Mouse (Mus musculus) lung, postnatal 0 days (tissue): ENCODE data around the gene Mllt10. TPM values are rescaled to one million over a fixed set of nuclear protein-coding genes. Genes with fewer than 3 reads are reported as not detected.

Experiments used
- ATAC-seq: fragments of 200-750 bp; cut with Nextera tagmentation; 2 replicates; pipeline ENCODE4 v1.8.0; 2017; ENCODE audit warnings: moderate library complexity
- DNase-seq: peaks from one replicate; pipeline ENCODE4 v3.0.0-alpha.2; 2016; ENCODE audit warnings: low spot score
- H3K27ac ChIP-seq: fragments of 300-500 bp; sonication (generic); 2 replicates; pipeline ENCODE4 v1.5.1; 2014; ENCODE audit warnings: antibody characterized with exemption, mild to moderate bottlenecking, low read length, mixed read lengths
- H3K27me3 ChIP-seq: fragments of 300-500 bp; sonication (generic); replicated peaks from 2 replicates; pipeline ENCODE4 v1.6.1; 2014; ENCODE audit warnings: low read length, mixed read lengths; ENCODE audit not compliant: insufficient read depth
- H3K36me3 ChIP-seq: fragments of 300-500 bp; sonication (generic); 2 replicates; pipeline ENCODE4 v1.6.1; 2014; ENCODE audit warnings: low read length, mixed read lengths; ENCODE audit not compliant: insufficient read depth
- H3K4me1 ChIP-seq: fragments of 300-500 bp; sonication (generic); 2 replicates; pipeline ENCODE4 v1.6.1; 2014; ENCODE audit warnings: antibody characterized with exemption, low read depth, low read length, mixed read lengths; ENCODE audit not compliant: insufficient read depth
- H3K4me2 ChIP-seq: fragments of 300-500 bp; sonication (generic); replicated peaks from 2 replicates; pipeline ENCODE4 v1.6.1; 2014; ENCODE audit warnings: low read depth, mild to moderate bottlenecking, low read length, moderate library complexity, mixed read lengths
- H3K4me3 ChIP-seq: fragments of 300-500 bp; sonication (generic); 2 replicates; pipeline ENCODE4 v1.5.1; 2014; ENCODE audit warnings: low read depth, low read length
- H3K9ac ChIP-seq: fragments of 300-500 bp; sonication (generic); replicated peaks from 2 replicates; pipeline ENCODE4 v1.6.1; 2014; ENCODE audit warnings: low read depth, mild to moderate bottlenecking
- H3K9me3 ChIP-seq: fragments of 300-500 bp; sonication (generic); 2 replicates; pipeline ENCODE4 v1.6.1; 2016; ENCODE audit warnings: low read length, mixed read lengths
- CTCF ChIP-seq: IDR thresholded peaks from 2 replicates; pipeline ENCODE4 v1.5.1; 2016; ENCODE audit warnings: antibody characterized with exemption, mild to moderate bottlenecking
- EP300 ChIP-seq: IDR thresholded peaks from 2 replicates; pipeline ENCODE4 v1.6.1; 2016; ENCODE audit warnings: antibody characterized with exemption, mild to moderate bottlenecking, control low read depth
- WGBS: fragments of 180-500 bp; shearing (Covaris S2); extraction: QIAGEN DNeasy Blood & Tissue Kit; methylation state at CpG from one replicate; pipeline ENCODE4 v1.1.7; 2014; 5-methylcytosine and 5-hydroxymethylcytosine counted together
- polyA plus RNA-seq: library from polyadenylated mRNA; unstranded; fragments of >200 nt; fragmentation: Nextera tagmentation; extraction: Ambion mirVana; gene quantifications from 2 replicates; pipeline ENCODE4 v1.2.1, GENCODE M21; 2015

The Mllt10 gene
- polyA plus RNA-seq, 1 experiment from 2014 or later: 35.1 TPM

DNA sequence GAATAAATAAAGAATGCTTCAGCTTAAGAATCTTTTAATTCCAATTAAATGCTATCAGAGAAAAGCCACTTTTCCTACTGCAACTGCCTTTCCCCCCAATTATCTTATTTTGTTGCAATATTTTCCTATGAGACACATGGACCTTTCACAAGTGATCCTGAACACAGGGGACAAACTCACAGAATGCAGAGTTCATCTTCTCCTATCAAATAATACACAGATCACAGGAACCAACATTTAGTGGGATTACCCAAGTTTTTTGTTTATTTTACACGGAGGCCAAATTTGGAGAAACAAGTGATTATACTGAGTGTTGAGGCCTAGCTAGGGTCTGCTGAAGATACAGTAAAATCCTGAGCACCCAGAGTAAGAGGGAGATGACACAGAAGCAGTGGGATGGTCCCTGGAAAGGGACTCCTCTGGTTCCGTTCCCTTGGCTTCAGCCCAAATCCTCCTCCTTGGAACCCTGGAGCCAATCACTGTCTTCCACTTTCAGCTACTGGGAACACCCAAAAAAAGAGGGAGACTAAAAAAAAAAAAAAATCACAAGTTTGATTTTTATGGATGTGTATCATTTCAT lies 996 bp upstream of the Mllt10 start:
- H3K4me1 ChIP-seq: peaks cover 18% of the 10 kb centered on the region
- no peaks in the 10 kb centered on the region for H3K27me3 ChIP-seq
- TF ChIP-seq CTCF (no peak), EP300 (no peak)
- DNase-seq (peak; percentile 84), ATAC-seq (no peak)
- no peaks in the 10 kb centered on the region for H3K36me3 ChIP-seq
- H3K9me3 ChIP-seq: no peaks in the 10 kb centered on the region
- H3K27ac ChIP-seq: 0 out of 2 replicates have a peak overlapping the region, but pooled peaks have one; percentile 97
- H3K4me2 ChIP-seq: no peak overlapping the region
- WGBS: 26% methylated on average over 2 of the region's 2 CpGs
- no peak overlapping the region for H3K4me3 ChIP-seq
- H3K9ac ChIP-seq: no peak overlapping the region

DNA sequence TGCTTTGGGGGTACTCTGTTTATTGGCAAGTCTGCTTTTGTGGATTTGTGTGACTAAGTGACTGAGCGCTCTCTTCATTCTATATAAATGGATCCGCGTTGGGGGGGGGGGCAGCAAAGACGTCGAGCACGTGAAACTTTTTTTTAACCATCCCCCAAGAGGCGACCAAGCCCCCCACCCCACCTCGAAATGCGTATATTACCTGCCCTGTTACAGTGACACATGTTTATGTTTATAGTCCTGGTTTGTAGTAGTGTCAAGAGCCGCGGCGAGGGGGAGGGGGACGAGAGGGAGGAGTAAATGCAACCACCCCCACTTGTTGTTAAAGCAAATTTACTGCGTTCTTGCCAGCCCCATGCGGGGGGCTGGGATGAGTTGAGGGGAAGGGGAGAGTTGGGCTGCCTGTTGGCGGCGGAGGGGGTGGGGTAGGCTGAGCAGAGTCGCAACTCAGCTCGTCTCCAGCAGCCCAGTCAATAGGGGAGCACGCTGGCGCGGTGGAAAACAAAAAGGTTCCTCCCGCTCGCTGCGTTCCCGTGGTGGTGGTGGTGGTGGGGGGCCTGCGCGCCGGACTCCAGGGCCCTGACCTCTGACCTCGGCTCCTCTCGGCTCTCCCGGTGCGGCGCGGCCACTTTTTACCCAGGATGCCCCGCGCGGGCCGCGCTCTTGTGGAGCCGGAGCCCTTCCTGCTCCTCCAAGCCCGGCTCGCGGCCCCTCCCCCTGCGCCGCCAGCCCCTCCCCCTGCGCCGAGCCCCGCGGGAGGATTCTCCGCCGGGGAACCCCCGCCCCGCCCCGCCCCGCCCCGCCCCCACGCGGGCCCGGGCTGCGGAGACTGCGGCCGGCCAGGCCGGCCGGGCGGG lies 1.1 kb downstream of the Mllt10 start:
- H3K4me1 ChIP-seq: peaks cover 8% of the 10 kb centered on the region; the same call in 1 of the 2 replicates
- H3K27me3 ChIP-seq: no peaks in the 10 kb centered on the region
- H3K27ac ChIP-seq: peak overlapping the region; percentile 97
- H3K4me3 ChIP-seq: peak overlapping the region; percentile 45
- H3K4me2 ChIP-seq: peak overlapping the region; percentile 81
- TF ChIP-seq CTCF: no peak
- no peak for TF ChIP-seq EP300
- DNase-seq: peak; percentile 95
- WGBS: 2% methylated on average over 38 of the region's 66 CpGs
- no peaks in the 10 kb centered on the region for H3K36me3 ChIP-seq
- peak overlapping the region; percentile 69 for H3K9ac ChIP-seq
- peak; percentile 88 for ATAC-seq
- no peaks in the 10 kb centered on the region for H3K9me3 ChIP-seq

DNA sequence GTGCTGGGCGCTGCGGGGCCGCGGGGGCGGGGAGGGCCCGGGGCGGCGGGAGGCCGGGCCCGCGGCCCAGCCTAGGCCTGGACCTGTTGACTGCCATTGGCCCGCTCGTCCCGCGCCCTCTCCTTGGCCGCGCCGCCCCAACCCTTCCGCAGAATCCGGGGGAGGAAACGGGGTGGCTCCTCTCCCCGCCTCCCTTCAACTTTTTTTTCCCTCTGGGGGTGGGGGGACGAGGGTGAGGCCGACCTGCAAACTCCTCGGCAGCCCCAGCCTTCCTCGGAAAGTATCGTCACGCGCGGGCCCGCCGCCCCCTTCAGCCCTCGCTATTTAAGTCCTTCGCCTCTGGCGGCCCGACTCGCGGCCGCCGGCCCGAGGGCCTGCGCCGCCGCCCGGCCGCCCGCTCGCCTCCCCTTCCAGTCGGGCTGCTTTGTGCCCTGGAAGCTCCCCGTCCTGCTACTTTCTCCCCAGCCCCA lies 1.8 kb downstream of the Mllt10 start:
- ATAC-seq: peak; percentile 95
- no peaks in the 10 kb centered on the region for H3K27me3 ChIP-seq

DNA sequence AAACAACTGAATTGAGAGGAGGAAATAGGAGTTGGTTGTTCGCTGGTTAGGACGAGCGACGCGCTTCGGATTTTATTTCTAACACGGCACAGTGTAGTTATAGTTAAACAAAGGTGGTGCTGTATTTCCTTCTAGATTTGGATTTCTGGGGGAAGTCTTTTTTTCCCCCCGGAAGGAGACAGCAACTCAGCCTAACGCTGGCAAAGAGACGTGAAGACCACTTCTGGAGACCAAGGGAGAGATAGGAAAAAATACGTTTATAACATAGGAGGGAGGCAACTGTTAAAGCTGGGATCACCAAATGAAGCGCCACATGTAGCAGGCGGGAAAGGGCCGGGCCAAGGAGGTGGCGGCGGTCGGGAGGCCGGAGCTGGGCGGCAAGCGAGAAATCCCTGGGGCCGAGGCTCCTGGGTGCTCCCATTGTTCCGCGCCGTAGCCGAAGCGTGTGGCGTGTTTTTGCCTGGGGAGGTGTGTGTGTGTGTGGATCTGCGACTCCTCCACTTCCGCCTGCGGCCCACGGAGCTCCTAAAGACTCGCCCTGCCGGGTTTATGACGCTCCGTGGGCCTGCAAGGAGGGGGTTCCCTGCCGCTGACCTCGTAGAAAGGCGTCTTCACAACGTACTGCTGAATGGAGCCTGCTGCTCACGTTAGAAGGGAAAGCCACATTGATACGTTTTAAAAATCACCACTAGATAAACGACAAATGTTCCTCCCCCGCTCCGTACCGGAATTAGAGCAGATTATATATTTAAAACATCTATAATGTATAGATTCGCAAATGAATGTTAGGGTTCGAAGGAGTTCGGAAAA lies 2.5 kb downstream of the Mllt10 start:
- Histone ChIP-seq H3K27me3 (no peaks in the 10 kb centered on the region), H3K9me3 (no peaks in the 10 kb centered on the region), H3K9ac (peak overlapping the region; percentile 69), H3K27ac (peak overlapping the region; percentile 97), H3K4me2 (peak overlapping the region; percentile 81), H3K4me1 (peaks cover 8% of the 10 kb centered on the region; the same call in 1 of the 2 replicates), H3K36me3 (no peaks in the 10 kb centered on the region), H3K4me3 (peak overlapping the region; percentile 45)
- WGBS: under 1% methylated on average over 48 of the region's 48 CpGs
- peak; percentile 81 for DNase-seq
- no peak for ATAC-seq
- TF ChIP-seq CTCF (no peak), EP300 (peak; percentile 23; the same call in 1 of the 2 replicates)

More for the DNA sequence above, 1.8 kb downstream of the Mllt10 start:
- TF ChIP-seq EP300 (no peak), CTCF (peak; percentile 21; the same call in 1 of the 2 replicates)
- H3K4me2 ChIP-seq: peak overlapping the region; percentile 81
- 2% methylated on average over 25 of the region's 50 CpGs for WGBS
- peaks cover 8% of the 10 kb centered on the region; the same call in 1 of the 2 replicates for H3K4me1 ChIP-seq
- no peaks in the 10 kb centered on the region for H3K9me3 ChIP-seq
- H3K27ac ChIP-seq: peak overlapping the region; percentile 97
- no peaks in the 10 kb centered on the region for H3K36me3 ChIP-seq
- peak overlapping the region; percentile 45 for H3K4me3 ChIP-seq
- peak overlapping the region; percentile 69 for H3K9ac ChIP-seq
- DNase-seq: peak; percentile 99

DNA sequence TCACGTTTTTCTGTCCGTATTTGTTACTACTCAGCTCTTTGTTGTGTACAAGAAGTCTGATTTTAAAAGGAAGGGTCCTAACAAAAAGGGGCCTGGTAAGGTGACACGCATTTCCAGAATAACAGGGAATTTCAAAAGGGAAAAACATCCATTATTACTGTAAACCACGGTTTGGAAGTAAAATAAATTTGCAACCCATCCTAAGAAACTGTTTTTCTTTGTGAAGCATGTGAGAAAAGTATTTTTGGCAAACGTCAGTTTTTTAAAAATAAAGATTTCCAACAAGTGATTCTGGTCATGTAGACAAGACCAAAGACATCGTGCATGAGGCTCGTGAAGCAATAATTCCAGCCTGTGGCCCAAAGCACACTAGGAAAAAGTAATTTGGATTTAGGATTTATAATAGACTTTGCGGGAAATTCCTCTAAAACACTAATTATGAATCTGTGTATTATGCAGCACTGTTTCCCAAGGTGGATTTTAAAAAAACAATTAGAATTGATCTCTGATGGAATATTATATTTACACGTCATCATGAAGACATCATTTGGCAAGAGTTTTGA lies 3.2 kb downstream of the Mllt10 start:
- Histone ChIP-seq H3K9me3 (no peaks in the 10 kb centered on the region), H3K4me3 (peak overlapping the region; percentile 45), H3K4me2 (peak overlapping the region; percentile 81), H3K27me3 (no peaks in the 10 kb centered on the region), H3K4me1 (peaks cover 8% of the 10 kb centered on the region; the same call in 1 of the 2 replicates), H3K36me3 (no peaks in the 10 kb centered on the region), H3K27ac (peak overlapping the region; percentile 97), H3K9ac (peak overlapping the region; percentile 69)
- DNase-seq (no peak), ATAC-seq (no peak)
- 0 out of 2 replicates have a peak, but pooled peaks have one; percentile 1 for TF ChIP-seq EP300
- no peak for TF ChIP-seq CTCF
- 25% methylated on average over 9 of the region's 9 CpGs for WGBS
